Mouse (Mus musculus) adrenal gland, postnatal 4 days (tissue): ENCODE results near the gene Smg1. TPM values are rescaled to one million over a fixed set of nuclear protein-coding genes. Genes with fewer than 3 reads are reported as not detected.

Experiments
- DNase-seq, 2 experiments: peaks; one replicate each; pipeline ENCODE4 v3.0.0; 2021 to 2022; ENCODE audit warnings: low spot score in 2 of 2, mixed read lengths in 2 of 2
- total RNA-seq, 2 experiments: library from RNA; stranded (reverse); gene quantifications; 2 replicates each; pipeline ENCODE4 v1.2.3; 2021

The Smg1 gene
- total RNA-seq, 2 experiments from 2014 or later, result 52.0 to 60.0 TPM

GRCm38 (mm10) chr7:118111128-118111527 is 132.3 kb downstream of the Smg1 start:
- DNase-seq, result no peak

- no peak for DNase-seq
These were observed 135.8 kb downstream of the Smg1 start for GRCm38 (mm10) chr7:118107671-118108070.

- no peak for DNase-seq
These were observed 138.9 kb downstream of the Smg1 start for GRCm38 (mm10) chr7:118104458-118105052.

GRCm38 (mm10) chr7:118103462-118104379 is 139.7 kb downstream of the Smg1 start:
- DNase-seq, result no peak

GRCm38 (mm10) chr7:118102678-118103461 is 140.6 kb downstream of the Smg1 start:
- no peak for DNase-seq

GRCm38 (mm10) chr7:118102231-118102630 is 141.2 kb downstream of the Smg1 start:
- no peak for DNase-seq

GRCm38 (mm10) chr7:118097615-118098014 is 145.9 kb downstream of the Smg1 start:
- DNase-seq, result no peak

Other genes with a start within 250 kb of the Smg1 start
- 1,000 to 10,000 TPM; 1,201 to 1,267 TPM for gene Rps15a, start 127.5 kb downstream of the Smg1 start, total RNA-seq
- gene Arl6ip1, start 114.0 kb downstream of the Smg1 start, total RNA-seq, result 100 to 1,000 TPM; 171 to 180 TPM
- 10 to 100 TPM; 19.6 to 21.0 TPM for gene Syt17, start 204.6 kb upstream of the Smg1 start, total RNA-seq
- 10 to 100 TPM; 19.8 to 22.0 TPM for gene Itpripl2, start 248.3 kb upstream of the Smg1 start, total RNA-seq